Mouse (Mus musculus) heart, embryonic 10.5 days (tissue): Measurements from ENCODE around the gene Nos3. TPM values are rescaled to one million over a fixed set of nuclear protein-coding genes. Genes with fewer than 3 reads are reported as not detected.

ENCODE experiments used
- DNase-seq: peaks from one replicate; pipeline ENCODE4 v3.0.0-alpha.2; 2017; ENCODE audit warnings: low spot score
- H3K27ac ChIP-seq: fragments of 300-500 bp; sonication (generic); 2 replicates; pipeline ENCODE4 v1.5.1; 2016; ENCODE audit warnings: mild to moderate bottlenecking
- H3K27me3 ChIP-seq: fragments of 300-500 bp; sonication (generic); 2 replicates; pipeline ENCODE4 v1.6.1; 2016; ENCODE audit warnings: mild to moderate bottlenecking; ENCODE audit not compliant: poor library complexity, insufficient read depth, severe bottlenecking
- H3K36me3 ChIP-seq: fragments of 300-500 bp; sonication (generic); 2 replicates; pipeline ENCODE4 v1.6.1; 2016; ENCODE audit warnings: mild to moderate bottlenecking, moderate library complexity
- H3K4me1 ChIP-seq: fragments of 300-500 bp; sonication (generic); 2 replicates; pipeline ENCODE4 v1.6.1; 2016; ENCODE audit warnings: mild to moderate bottlenecking
- H3K4me3 ChIP-seq: fragments of 300-500 bp; sonication (generic); 2 replicates; pipeline ENCODE4 v1.5.1; 2016; ENCODE audit warnings: mild to moderate bottlenecking, moderate library complexity
- H3K9me3 ChIP-seq: fragments of 300-500 bp; sonication (generic); 2 replicates; pipeline ENCODE4 v1.6.1; 2016; ENCODE audit warnings: mild to moderate bottlenecking, moderate library complexity
- whole genome bisulfite sequencing: fragments of 180-500 bp; shearing (Covaris S2); methylation state at CpG from one replicate; pipeline ENCODE4 v1.1.7; 2016; 5-methylcytosine and 5-hydroxymethylcytosine counted together
- polyA plus RNA-seq: library from polyadenylated mRNA; unstranded; fragments of >200 nt; fragmentation: Nextera tagmentation; extraction: Ambion mirVana; gene quantifications from 2 replicates; pipeline ENCODE4 v1.2.1, GENCODE M21; 2016

Nos3 gene
- polyA plus RNA-seq, 1 experiment from 2014 or later = 23.2 TPM

GRCm38 (mm10) chr5:24433993-24434392 lies 69.4 kb downstream of the Nos3 start:
- H3K9me3 ChIP-seq = no peaks in the 10 kb centered on the region
- WGBS = 86% methylated on average over 8 of the region's 8 CpGs
- DNase-seq = no peak
- no peaks in the 10 kb centered on the region; the same call in 1 of the 2 replicates for H3K4me1 ChIP-seq
- H3K36me3 ChIP-seq = peaks cover 90% of the 10 kb centered on the region
- H3K27me3 ChIP-seq = no peaks in the 10 kb centered on the region
- H3K27ac ChIP-seq = no peak overlapping the region
- no peak overlapping the region for H3K4me3 ChIP-seq

Other genes starting within 250 kb of the Nos3 start
- 15.5 and 18.3 TPM in 2 replicates for gene Nupl2, start 199.8 kb upstream of the Nos3 start, polyA plus RNA-seq
- gene Kcnh2, start 13.2 kb upstream of the Nos3 start, polyA plus RNA-seq = 28.8 and 32.2 TPM in 2 replicates
- gene Atg9b, start 27.3 kb downstream of the Nos3 start, polyA plus RNA-seq = 1.2 and 2.3 TPM in 2 replicates
- gene Abcb8, start 28.9 kb downstream of the Nos3 start, polyA plus RNA-seq = 62.7 and 81.3 TPM in 2 replicates
- gene Asic3, start 48.6 kb downstream of the Nos3 start, polyA plus RNA-seq = 0.11 TPM in 1 of 2 replicates, not detected in the other
- 33.9 and 37.4 TPM in 2 replicates for gene Cdk5, start 58.7 kb downstream of the Nos3 start, polyA plus RNA-seq
- 33.2 and 36.0 TPM in 2 replicates for gene Slc4a2, start 59.0 kb downstream of the Nos3 start, polyA plus RNA-seq
- gene Fastk, start 80.5 kb downstream of the Nos3 start, polyA plus RNA-seq = 156 and 197 TPM in 2 replicates
- 21.3 and 22.3 TPM in 2 replicates for gene Tmub1, start 83.0 kb downstream of the Nos3 start, polyA plus RNA-seq
- 20.1 and 30.1 TPM in 2 replicates for gene Agap3, start 87.4 kb downstream of the Nos3 start, polyA plus RNA-seq
- gene Gbx1, start 162.4 kb downstream of the Nos3 start, polyA plus RNA-seq = 0.06 TPM in 1 of 2 replicates, not detected in the other
- gene Asb10, start 176.2 kb downstream of the Nos3 start, polyA plus RNA-seq = 1.6 and 3.3 TPM in 2 replicates
- 0.06 and 0.09 TPM in 2 replicates for gene 4931409K22Rik, start 192.0 kb downstream of the Nos3 start, polyA plus RNA-seq
- gene Abcf2, start 212.7 kb downstream of the Nos3 start, polyA plus RNA-seq = 107 and 126 TPM in 2 replicates
- gene Chpf2, start 221.9 kb downstream of the Nos3 start, polyA plus RNA-seq = 19.1 and 22.8 TPM in 2 replicates